Mouse (Mus musculus): ENCODE data around the gene Ddn.
"Not testable (repeated sequence)": the region's sequence is repeated elsewhere in the genome, so short reads cannot be mapped to it uniquely, and the experiment has no call there.

The Ddn gene

DNA sequence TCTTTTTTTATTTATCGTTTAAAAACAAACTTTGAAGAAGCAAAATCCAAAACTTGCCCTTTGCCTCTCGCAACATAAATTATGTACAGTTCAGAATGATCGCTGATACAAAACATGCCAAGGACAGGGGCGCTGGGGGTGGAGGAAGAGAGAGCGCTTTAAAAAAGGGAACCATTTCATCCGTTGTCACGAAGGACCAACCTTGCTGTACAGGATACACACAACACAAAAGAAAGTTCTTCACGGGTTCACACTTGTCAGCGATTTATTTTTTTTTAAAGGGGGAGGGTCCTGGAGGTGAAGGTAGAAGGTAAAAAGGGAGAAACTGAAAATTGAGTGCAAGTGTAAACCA, 22.4 kb upstream of the Ddn start:
- DNase-seq (ENCODE audit: low spot score in 2 of 2), result no peak

DNA sequence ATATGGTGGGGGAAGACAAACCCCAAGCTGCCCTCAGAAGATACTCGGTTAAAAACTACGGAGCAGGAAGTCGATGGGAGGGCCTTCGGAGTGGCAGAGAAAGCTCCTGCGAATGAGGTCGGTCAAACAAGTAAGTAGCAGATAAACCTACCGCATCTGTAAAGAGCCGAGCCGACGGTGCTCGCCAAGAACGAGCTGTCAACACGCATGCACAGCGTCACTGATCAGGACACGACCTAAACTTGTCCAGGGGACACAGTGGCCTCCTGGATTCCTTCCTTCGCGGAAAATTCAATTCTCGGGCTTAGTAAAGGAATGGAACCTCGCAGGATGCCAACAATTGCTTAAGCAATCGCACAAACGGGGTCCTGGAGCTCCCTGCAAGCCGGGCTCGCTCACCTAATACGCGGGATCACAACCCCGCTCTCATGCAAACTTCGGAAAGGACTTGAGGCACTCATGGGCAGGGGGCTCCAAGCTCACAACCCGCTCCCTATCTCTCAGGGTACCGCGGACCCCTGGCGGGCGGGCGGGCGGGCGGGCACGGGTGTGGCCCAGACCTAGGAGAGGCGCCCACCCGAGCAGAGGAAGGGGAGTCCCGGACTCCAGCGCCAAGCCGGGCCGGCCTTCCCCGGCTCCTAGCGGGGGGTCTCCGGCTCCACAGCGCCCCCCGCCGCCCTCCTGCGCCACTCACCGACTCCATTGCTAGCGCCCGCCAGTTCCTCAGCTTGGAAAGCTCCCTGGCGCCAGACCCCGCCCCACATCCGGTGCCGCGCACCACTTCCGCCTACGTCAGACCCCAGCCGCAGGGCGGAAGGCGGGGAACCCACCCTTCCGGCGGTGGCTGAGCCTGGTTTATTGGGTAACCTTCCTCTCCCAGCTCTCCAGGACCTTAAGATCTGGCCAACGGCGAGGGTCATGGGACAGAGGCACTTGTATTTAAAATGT, 21.7 kb upstream of the Ddn start, which contains the start of gene Prkag1:
Prkag1 (minus strand) TSS at position 786 of the 948 bp plus-strand sequence.
- DNase-seq (ENCODE audit: low spot score in 2 of 2), result peak; percentile 87 to 93

DNA sequence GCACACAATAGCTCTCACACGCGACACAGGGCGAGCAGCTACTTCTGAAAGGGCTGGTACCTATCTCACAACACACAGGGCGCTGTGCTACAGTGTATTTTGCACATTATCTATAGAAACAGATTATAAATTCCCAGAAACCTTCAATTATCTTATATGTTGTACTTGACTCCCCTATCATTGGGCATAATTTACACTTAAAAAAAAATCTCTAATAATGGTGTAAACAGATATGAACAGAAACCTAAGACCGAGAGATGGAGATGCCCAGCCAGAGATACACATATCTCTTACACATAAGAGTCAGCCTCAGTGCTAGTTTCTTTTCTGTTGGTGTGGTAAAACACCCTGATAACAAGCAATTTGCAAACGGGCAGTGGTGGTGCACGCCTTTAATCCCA, 18.3 kb upstream of the Ddn start:
- DNase-seq (ENCODE audit: low spot score in 2 of 2), result no peak

DNA sequence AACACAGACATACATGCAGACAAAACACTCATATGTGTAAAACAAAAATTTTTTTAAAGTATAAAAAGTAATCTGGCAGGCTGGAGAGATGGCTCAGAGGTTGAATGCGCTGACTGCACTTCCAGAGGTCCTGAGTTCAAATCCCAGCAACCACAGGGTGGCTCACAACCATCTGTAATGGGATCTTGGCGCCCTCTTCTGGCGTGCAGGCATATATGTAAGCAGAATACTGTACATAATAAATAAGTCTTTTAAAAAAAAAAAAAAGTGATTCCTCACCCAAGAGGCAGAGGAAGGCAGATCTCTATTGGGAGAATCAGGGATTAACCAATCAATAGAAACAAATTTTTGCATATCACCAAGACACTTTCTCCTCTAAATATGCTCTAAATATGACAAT, 14.1 kb upstream of the Ddn start:
- DNase-seq (ENCODE audit: low spot score in 2 of 2), result no peak

DNA sequence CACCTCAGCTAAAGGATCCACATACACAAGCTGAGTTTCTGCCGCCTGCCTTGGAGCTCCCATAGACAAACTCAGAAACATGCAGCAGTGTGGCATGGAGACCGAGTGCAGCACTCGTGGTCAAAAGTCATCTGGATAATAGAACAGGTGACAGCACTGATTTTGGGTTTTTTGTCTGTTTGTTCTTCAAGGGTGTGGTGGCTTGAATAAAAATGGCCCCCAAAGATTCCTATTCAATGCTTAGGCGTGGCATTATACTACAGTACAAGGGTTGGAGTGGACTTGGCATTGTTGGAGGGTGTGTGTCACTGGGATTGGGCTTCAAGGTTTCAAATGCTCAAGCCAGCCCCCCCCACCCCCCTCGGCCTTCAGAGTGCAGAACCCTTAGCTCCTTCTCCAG, 12.9 kb upstream of the Ddn start:
- no peak for DNase-seq (ENCODE audit: low spot score in 2 of 2)

DNA sequence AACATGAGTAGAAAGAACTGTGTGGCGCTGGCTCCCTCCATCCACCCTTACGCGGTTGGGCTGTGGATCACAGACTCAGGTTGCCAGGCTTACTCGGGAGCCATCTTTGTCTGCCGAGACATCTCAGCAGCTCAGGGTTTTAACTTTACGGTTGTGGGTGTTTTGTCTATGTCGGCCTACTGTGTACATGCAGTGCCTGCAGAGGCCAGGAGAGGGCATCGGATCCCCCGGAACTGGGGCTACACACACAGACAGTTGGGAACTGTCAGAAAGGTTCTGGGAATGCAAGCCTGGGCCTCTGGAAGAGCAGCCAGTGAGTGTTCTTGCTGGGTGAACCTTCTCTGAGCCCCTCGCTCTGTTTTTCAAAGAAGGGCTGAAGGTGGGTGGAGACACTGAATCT, 12.1 kb upstream of the Ddn start:
- DNase-seq (ENCODE audit: low spot score in 2 of 2), result peak in 1 of 2 experiments; percentile 34

DNA sequence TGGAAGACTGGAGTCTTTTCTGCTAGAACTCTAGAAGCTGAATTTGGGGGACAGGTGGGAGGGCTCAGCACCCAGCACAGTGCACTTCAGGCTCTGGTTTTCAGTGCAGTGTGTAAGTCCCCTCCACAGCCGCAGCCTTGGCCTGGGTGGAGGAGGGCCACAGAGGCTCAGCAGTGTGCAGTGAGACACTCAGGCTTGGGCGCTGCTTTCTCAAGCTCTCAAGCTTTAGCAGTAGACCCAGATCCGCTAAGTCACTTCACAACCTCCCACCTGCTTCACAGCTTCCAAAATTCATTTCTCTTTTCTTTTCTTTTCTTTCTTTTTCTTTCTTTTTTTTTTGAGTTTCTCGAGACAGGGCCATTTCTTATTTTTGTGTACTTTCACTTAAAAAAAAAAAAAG, 11.6 kb upstream of the Ddn start:
- DNase-seq (ENCODE audit: low spot score in 2 of 2), result no peak

DNA sequence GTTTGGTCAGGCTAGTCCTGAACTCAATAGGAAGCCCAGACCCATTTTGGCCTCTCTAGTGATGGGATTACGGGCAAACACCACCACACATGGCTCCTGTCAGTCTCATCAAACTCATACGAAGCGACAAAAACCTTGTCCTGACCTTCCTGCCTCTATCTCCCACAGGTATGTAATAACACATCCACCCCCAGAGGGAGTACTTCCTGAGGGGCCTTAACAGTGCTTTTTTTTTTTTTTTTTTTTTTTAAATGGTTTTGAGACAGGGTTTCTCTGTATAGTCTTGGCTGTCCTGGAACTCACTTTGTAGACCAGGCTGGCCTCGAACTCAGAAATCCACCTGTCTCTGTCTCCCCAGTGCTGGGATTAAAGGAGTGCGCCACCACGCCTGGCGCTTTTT, 8.9 kb upstream of the Ddn start:
- no peak for DNase-seq (ENCODE audit: low spot score in 2 of 2)

DNA sequence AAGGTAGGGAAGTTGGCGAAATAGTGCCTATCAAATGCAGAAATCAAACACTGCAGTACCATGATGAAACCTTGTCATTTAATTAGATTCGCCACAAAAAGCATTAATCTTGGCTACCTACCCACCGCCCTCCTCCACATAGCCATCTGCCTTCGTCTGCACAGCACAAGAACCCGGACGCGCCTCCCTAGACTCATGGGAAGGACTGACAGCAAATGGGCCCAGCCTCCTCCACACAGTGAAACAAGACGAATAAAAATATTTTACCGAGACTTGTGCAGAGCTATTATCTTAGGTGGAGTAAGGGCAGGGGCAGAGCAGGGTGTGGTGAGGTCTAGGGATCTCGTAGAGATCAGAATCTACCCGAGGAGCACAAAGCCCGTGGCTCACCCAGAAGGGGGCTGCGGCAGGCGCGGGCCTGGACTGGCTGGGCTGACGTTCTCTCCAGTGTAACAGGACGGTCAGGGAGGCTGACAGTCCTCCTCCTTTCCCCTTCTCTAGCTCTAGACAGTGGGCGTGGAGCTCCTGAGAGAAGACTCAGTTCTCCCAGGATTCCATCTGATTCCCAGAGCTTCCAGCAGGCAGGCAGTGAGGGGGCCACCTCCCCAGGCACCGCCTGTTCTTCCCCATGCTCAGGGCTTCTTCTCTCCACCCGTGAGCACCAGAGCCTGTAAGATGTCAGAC, 3.6 kb upstream of the Ddn start:
- DNase-seq (ENCODE audit: low spot score in 2 of 2), result peak in 1 of 2 experiments; percentile 83

DNA sequence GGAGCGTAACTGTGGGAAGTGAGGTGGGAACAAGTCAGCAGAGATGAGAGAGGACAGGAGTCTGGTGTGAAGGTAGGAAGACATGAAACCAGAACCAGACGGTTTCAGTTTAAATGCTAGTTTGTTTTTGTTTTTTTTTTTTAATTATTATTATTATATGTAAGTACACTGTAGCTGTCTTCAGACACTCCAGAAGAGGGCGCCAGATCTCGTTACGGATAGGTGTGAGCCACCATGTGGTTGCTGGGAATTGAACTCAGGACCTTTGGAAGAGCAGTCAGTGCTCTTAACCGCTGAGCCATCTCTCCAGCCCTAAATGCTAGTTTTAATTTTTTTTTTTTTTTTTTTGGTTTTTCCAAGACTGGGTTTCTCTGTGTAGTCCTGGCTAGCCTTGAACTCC, 922 bp upstream of the Ddn start:
- not testable (repeated sequence) for DNase-seq (ENCODE audit: low spot score in 2 of 2)

DNA sequence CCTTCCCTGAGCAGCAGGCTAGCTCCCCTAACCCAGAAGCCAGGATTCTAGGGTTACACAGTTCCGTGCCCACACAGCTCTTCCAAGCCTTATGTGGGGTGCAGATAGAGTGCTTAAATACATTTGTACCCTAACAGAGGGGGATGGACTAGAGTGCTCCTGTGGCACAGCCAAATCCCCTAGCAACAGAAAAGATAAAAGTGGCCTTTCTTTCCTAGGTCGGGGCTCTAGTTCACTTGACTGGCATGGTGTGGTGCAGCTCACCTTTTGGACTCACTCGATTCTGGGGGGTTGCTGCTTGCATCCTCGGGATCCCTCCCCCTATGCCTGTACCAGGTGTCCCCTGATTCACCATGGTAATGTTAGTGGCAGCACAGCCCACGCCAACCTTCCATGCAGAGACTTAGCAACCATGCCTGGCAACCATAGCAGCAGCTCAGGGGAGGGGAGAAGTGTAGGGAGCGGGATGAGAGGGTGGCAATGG, 597 bp downstream of the Ddn start:
- peak; percentile 89 to 92 for DNase-seq (ENCODE audit: low spot score in 2 of 2)

DNA sequence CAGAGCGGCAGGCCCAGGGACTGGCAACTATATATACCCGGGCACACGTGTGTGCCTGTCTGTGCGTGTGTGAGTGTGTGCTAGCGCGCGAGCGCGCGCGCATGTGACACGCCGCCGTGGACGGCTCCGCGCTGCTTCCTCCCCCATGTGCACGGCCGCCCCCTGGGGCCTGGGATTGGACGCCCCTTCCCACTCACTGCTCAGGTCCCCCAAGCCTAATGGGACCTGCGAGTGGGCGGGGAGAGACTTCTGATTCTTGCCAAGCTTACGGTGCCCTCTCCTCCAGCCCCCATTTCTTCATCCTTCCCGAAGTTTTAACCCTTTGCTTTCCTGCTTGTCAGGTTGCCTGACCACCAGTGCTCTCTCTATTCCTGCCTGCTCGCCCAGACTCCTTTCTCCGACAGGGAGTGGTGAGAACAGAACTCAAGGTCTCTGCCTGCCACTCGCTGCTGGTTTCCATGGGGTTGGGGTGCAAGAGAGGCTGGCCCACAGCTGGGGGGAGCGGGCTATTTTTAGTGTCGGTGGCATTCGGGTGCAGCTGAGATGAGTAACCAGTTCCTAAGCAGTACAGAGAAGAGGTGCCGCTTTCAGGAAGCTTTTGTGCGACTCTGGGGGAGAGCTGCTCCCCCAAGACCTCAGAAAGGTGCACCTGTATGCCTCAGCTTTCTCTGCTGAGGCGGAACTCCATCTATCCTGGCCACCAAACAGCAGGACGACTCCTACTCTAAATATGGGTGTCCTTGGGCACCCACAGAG, 1.2 kb downstream of the Ddn start:
- peak; percentile 82 to 83 for DNase-seq (ENCODE audit: low spot score in 2 of 2)

DNA sequence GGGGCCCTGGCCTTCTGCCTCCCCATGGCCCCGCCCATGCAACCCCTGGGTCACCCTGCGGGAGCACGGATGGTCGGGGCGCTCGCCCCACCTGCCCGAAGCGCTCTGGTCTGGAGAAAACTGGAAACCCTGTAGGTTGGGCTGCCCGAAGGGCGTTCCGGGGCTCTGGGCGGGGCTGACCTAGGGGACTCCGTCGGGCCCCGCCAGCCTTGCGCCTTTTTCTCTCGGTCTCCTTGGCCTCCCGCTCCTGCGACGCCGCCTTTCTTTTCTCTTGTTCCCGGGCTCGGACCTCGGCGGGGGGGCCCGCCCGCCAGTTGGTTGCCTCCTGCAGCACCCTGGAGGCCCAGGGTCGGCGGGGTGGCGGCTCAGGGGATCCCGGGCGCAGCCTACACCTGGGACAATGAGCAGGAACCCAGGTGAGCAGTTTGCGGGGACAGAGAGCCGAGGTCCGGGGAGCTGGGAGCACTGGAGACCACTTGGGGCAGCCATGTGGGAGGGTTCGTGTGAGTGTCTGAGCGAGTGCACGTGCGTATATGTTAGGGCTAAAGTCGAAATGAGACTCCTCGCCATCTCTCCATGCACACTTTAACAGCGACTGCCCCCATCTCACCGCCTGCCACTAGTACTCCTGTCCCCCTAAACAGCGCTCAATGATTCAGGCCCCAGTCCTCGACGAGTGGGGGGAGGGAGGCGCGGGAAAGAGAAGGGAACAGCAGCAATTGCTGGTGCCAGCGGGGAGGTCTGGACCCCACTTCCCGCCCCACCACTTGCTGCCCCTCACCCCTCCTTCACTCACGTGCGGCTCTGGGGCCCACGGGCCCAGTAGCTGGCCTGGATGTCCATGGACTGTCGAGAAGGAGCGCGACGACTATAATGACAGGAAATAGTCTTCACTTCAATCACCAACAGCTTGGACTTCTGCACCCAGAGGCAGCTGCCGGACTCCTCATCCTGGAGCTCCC, 2.2 kb downstream of the Ddn start:
- DNase-seq (ENCODE audit: low spot score in 2 of 2), result peak in 1 of 2 experiments; percentile 38

DNA sequence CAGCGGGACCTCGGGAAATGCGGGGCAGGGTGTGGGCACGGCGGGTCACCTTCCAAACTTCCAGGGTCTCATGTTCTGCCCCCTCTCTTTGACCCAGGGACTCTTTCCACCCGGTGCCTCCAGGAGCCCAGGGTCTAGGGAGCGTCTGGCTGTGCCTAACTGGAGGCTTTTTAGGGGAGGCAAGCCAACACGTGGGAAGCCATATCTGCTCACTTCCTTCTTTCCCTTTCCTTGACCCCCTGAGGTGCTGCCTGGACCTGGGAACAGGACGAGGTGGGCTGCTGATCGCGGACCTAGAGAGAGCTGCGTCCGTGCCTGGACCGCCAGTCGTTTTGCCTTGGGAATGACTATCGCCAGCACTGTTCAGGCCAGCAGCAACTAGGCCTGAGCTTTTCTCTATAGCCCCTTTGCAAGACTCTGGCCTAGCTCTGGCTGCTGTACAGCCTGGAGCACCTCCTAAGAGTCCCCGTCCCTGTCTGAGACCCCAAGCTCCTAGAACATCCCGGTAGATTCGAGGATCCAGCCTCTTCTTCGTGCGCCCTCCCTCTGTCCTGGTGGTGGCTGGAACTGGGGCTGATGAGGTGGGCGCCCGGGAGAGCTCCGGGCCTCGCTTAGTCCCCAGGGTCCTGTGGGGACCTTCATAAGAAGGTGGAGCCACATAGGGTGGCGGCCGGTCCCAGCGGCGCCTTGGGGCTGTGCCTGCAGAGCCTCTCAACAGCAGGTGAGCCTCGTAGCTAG, 3.0 kb downstream of the Ddn start:
- no peak for DNase-seq (ENCODE audit: low spot score in 2 of 2)

DNA sequence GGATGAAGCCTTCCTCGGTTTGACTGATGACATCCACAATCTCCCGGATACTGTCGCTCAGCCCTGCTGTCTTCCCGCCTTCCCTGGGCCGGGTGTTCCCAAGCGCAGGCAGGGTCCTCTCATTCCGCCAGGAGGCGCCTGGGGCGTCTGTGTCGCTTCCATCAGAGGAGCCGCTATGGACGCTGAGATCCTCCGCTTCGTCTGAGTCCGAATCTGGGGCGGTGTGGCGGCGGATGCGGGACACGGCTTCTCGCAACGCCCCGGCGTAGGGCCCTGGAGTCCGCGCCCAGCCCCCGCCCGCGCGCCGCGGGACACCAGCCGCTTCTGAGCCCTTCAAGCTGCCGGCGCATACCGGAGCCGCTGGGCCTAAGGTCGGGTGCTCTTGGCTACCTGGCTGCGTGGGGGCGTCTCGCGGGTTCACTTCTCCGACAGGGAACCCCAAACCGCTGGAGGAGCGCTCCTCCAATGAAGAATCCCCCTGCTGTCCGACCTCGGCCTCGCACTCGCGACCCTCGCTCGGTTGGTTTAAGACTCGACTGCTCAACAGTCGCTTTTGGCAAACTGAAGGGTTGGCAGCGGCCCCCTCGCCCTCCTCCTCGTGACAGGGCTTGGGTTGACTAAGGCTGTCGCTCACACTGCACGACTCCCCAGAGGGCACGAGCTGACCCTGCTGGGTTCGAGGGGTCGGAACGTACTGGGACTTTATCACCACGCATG, 3.8 kb downstream of the Ddn start:
- DNase-seq (ENCODE audit: low spot score in 2 of 2), result peak in 1 of 2 experiments; percentile 81

DNA sequence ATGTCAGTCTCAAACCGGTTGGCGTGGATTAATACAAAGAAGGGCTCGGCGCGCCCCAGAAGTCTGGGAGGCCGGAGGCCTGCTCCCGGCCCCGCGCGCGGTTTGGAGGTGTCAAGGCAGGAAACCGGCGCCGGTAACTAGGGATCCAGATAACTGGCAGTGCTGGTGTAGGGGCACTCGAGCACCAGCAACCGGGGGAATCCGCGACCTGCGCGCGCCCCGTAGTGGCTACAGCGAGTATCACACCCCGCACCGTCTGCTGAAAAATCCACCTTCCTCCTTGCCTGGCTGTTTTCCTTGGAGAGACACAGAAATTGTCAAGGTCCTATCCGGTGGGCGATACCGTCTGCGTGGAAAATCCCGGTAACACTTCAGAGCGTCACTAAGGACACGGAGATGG, 5.2 kb downstream of the Ddn start:
- DNase-seq (ENCODE audit: low spot score in 2 of 2), result peak; percentile 76 to 94

DNA sequence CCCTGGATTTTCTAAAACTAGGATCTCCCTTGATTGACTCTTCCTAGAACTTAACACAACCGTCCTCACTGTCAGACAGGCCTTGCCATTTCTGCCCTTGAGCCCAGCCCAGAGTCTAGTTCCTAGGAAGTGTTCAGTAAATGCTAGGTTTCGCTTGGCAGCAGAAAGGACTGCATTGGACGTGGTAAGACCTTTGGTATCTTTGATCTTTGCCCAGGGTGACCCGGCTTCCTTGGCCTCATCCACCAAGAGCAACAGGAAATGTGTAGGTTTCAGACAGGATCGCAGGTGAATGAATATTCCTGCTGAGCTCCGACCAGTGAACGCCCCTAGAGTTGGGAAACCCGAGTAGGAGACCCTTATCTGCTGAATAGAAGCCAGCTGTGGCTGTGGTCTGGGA, 6.4 kb downstream of the Ddn start:
- DNase-seq (ENCODE audit: low spot score in 2 of 2), result no peak

DNA sequence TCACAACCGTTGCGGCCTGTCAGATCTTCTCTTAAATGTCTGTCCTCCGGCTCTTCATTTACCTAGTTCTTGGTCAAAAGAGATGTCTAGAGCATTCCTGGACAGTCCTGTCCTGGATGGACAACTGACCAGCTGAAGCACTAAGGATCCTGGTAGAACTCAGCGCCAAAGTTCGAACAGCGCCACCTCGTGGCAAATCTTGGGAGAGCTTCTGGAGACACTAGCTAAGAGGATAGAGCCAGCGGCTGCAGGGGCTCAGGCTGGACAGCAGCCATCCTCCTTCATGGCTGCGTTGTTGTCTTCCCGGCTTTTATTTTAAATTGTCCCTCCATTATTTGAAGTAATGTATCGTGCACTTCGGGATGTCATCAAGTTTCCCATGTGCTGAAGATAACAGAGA, 9.9 kb downstream of the Ddn start:
- DNase-seq (ENCODE audit: low spot score in 2 of 2), result peak in 1 of 2 experiments; percentile 80

DNA sequence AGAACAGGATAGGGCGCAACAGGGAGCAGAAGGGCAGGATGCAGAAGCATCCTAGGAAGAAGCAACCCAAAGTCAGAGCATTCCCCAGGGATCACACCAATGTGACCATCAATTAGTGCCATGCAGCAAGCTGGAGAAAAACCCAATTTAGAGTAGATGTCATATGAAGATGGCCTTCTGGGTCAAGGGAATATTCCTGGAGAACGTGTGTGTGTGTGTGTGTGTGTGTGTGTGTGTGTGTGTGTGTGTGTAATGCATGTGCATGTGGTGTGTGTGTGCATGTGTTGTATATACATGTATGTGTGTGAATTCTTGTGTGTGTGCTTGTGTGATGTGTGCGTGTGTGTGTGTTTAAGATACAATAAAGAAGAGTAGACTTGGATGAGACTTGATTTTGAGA, 10.4 kb downstream of the Ddn start:
- DNase-seq (ENCODE audit: low spot score in 2 of 2), result no peak
